Mouse (Mus musculus): Measurements from ENCODE around the gene Tspan18.

Tspan18 gene

DNA sequence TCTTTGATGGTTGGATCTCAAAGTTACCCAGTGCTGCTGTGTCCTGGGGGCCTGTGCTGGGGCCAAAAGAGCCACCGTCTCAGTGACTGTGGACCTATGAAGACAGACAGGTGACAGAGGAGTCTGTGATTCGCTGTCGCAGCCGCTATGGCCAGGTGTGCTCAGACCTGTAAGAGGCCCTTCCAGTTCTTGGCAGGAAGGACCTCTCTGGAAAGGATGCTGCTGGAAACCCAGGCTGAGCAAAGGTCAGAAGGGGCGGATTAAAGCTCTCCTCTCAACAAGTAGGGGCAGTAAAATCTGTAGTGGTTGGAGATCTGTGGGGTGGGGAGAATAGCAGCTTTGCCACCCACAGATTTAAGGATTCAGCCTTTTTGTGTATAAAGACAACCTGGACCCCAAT lies 154.7 kb downstream of the Tspan18 start:
- DNase-seq = no peak

DNA sequence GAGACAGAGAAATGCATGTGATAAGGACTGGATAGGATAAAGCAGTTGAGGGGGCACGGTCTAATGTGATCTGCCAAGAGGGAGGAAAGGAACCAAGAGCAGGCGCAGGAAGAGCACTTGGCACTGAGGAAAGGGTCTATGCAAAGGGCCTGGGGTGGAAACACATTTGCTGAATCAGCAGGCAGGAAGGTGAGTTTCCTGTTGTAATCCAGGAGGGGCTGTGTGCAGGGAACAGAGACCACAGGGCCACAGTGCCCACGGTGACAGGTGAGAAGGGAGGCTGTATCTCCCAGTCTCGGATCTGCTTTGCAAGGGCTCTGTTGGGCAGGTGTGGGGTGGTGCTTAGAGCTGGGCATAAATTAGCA lies 156.0 kb downstream of the Tspan18 start:
- no peak for DNase-seq

DNA sequence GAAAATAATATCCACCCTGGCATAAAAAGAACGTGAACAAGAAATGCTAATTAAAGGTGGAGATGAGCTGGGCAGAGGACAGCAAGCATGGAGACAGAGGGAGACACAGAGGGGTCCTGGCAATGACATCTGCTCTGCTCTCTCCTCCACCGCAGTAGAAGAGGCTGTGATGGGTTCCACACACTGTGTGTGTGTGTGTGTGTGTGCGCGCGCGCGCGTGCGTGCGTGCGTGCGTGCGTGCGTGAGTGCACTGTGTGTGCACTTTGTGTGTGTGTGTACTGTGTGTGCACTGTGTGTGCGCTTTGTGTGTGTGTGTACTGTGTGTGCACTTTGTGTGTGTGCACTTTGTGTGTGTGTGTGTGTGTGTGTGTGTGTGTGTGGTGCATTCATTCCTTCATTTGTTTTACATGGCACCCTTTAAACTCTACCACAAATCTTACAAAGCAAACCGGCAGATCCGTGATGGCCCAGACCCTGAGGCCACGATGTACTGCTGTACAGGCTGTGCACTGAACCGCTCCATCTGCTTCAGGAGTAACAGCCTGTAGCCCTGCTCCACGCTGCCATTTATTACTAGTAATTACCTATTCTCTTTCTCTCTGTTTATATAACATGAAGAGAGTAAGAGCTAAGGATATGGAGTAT lies 156.5 kb downstream of the Tspan18 start:
- no peak for DNase-seq

DNA sequence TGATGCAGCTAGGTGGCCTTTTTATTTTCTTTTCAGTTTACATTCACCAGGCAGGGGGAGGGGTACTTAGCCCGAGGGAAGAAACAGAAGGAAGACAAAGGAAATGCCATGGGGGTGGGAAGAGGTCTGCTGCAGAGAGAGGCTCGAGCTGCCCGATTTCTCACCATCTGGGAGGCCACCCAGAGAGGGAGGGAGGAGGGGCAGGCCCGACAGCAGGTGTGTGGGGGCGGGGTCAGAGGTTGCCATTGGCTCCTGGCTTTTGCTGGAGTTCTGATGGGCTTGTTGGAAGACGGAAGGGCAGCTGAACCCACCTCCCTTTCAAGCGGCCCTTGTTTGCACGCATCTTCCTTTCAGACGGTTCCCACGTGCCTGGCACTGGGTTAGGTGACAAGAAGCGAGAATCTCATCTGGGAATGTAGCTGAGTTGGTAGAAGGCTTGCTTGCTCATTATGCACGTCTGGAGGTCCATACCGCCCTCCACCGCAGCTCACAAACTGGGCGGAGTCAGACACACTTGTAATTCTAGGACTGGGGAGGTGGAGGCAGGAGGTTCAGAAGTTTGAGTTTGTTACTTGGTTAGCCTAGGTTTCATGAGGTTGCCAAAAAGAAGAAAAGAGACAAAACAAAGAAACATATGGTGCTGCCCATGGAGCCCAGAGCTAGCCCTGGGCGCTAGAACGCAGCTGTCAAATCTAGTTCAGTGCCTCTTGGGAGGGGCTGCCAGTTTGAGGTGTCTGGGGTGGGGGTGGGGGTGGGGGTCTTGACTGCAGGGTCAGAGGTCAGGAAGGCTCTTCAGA lies 157.2 kb downstream of the Tspan18 start:
- DNase-seq = peak; percentile 51

DNA sequence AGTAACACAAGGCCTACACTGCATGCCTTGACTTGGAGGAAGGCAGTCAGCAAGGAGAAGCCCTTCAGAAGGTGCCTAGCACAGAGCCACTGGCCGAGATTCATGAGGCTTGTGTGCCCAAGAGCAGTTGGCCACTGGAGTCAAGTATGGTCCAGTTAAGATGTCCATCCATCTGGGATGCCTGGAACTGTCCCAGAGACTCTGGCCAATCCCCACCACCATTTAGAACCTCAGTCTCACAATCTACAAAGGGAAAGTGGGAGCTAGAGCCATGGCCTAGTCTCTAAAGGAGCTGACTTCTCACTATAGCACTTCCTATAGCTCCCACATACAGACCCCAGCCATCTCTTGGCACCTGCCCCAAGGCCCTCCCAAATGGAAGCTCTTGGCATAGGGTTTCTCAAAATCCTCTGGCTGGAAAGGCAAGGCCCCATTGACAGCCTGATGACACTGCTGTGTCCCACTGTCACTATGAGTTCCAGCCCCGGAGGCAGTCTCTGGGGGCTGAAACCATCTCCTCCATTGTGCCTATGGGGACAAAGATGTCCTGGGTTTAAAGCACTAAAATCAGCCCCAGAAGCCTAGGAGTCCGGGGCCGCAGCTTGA lies 158.0 kb downstream of the Tspan18 start:
- no peak for DNase-seq

DNA sequence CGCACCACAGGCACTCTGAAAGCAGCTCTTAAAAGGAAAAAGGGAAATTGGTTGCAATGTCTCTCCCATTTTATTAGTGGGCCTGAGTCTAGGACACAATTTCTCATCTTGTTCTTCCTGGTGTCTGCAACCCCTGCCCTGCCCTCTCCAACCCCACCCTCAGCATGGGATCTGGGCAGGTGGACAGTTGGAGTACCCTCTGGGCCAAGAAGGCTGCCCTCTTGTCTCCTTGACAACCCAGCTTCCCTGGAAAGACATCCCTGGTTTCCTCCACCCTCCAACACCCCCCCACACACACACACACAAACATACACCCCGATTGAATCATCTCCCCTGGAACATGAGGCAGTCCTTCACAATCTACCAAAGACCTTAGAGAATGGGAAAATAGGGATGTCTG lies 158.6 kb downstream of the Tspan18 start:
- no peak for DNase-seq

DNA sequence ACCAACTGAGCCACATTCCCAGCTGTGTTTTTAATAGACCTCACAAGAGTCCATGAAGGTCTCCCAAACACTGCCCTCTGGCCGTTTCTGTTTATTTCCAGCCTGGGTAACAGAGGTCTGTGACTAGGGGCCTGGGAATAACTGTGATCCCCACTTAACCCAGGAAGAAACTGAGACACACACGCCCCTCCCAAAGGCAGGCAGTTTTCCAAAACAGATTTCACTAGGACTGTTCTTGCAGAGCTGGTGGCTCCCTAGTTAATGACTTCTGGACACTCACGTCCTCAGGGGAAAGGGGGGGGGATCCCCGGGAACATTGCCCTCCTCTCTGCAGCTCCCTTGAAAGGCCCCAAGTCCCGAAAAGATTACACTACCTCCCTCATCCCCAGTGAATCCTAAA lies 159.0 kb downstream of the Tspan18 start:
- peak; percentile 63 for DNase-seq

DNA sequence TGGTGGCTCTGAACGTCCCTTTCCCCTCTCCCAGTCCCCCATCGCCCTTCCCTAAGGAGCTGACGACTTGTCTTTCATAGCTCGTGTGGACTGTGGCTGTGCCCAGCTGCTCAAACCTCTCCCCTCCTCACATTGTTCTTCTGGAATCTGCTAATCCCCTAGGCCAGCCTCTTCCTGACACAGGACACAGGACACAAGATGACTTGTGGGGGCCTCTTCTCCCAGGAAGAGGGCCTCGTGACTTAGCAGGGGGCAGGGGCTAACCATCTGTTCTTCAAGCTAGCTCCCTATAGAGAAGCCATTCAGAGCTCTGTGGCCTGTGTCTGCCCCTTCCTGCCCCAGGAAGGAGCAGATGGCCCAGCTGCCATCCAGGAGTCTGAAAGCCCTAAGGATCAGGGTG lies 160.1 kb downstream of the Tspan18 start:
- DNase-seq = no peak

DNA sequence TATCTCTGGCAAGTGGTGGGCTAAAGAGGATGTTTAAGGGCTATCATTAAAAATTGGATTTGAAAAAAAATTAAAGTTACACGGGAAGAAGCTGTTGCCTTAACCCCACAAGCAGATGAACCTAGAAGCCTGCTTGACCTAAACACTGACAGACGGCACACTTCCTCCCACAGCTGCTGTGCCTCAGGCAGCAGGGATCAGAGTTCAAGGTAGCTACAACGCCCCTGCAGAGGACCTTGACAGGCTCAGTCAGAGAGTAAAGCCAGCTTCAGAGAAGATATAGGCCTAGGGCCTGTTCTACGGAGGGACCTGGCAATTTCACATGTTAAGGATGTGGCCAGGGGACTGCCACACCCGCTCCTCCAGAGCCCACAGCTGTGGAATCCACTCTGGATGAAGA lies 161.8 kb downstream of the Tspan18 start:
- no peak for DNase-seq

DNA sequence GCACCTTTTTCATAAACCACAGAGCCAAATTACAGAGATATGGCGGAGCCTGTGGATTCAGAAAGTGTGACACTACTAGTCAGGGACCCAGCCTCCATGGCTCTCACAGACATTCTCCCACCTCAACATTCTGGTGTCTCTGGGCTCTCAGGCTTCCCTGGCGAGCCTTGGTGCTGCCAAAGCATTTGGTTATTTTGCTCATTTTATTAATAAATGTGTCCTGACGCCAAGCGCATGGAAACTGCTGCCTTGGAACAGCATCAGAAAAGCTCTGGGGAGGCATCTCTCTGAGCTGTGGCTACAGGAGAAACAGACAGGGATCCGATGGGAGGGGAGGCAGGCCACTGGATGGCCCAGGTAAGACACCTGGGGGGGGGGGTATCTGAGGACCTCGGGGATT lies 162.4 kb downstream of the Tspan18 start:
- no peak for DNase-seq

DNA sequence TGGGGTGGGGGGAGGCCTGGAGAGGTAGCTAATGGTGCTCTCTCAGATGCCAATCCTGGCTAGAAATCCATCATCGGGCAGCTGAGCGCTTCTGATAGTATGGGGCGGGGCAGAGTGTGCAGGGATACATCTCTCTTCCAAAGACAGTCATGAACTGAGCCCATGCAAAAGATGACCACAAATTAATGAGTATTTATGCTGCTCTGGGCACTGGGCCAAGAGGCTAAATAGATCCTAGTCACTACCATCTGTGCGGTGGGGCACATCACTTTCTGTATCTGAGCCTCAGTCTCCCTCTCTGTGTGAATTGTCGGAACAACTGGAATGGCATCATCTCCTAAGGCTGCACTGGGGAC lies 163.5 kb downstream of the Tspan18 start:
- peak; percentile 36 for DNase-seq

DNA sequence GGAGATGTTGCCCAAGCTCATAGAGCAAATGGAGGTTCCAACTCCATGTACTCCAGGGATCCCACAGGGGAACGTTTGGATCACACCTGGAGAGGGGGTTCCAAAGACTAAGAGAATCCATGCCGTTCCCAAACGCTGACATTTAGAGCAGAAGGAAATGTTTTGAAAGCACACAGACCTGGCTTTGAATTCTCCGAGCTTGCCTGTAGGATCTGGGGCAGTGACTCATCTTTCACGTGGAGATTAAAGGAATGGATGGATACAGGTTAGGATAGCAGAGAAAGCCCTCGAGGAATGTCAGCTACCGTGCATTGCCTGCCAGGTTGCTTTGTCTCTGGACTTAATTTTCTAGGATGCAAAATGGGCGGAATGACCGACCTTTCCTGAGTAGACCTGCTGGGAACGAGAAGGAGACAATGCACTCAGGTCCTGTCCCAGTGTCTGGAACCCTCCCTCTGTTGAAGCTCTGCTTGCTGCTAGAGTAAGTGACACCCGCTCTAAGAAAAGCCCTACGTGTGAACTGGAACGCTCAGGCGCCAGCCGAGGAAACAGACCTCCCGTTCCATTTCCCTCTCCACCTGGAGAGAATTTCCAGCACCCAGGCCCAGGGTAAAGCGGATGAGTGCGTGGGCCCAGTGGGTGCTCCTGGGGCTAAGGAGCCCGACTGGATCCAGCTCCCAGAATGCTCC lies 164.0 kb downstream of the Tspan18 start:
- no peak for DNase-seq

DNA sequence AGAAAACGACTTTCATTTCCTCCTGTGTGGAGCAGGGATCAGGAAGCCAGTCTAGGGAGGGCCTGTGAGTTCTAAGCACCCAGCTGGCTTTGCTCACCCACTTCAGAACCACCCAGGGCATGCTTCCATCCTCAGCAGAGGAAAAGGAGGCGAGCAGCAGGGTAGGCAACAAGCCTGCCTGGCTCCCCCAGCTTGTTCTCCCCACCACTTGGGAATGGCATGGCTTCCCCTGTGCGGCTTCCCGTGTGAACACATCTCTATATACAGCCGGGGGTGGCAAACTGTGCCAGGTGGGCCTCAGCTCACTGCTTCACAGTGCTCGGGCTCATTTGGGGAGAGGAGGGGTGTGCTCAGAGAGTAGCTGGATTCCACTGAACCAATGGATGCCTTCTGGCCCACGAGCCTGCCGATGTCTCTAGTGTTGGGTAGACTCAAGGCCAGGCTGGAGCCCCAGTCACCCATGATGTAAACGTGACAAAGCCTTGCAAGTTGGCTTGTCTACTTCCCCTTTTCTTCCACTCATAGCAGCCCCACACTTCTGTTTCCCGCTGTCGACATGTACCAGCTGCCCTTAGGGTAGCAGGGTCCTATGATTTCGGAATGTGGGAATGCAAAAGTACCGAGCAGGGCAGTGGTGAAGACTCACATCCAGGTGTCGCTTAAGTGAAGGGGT lies 167.4 kb downstream of the Tspan18 start:
- no peak for DNase-seq

DNA sequence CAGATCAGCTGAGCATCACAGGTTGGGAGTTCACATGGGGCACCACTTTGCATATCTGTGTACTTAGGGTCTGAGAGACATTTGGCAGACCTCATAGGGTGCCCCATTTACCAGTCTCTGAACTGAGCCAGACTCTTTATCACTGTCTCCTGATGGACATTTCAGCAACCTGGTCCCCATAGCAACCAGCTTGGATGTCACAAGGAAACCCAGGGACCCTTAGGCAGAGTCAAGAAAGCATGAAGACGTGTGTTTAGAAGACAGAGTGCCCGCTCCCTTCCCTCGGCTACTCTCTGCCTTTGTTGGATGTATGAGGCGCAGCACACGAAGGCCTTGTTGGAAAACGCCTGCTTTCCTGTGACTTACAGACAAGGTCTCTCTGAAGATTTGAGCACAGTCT lies 168.0 kb downstream of the Tspan18 start:
- no peak for DNase-seq

DNA sequence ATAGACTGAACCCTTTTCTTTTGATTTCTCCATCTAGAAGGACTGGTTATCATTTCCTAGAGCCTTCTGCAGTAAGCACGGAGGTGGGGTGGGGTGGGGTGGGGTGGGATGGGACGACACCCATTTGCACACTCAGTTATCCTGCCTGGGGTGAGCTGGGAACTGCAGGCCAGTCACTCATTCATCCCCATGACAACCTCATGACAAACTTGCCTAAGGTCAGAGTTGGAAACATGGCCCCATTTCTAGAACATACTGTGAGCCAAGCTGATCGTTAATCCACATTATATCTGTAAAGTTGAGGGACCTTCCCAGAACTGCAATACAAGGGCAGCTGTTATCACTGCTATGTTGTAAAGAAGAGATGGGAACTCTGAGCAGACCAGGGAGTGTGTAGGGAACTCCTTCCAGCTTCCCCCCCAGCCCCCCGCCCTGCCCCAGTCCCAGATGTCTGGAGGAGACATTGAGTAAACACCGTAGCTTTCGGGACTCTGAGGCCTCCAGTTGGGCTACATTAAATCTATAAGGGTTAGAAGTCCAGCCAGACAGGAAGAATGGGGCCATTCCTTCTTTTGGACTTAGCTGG lies 170.5 kb downstream of the Tspan18 start:
- no peak for DNase-seq

DNA sequence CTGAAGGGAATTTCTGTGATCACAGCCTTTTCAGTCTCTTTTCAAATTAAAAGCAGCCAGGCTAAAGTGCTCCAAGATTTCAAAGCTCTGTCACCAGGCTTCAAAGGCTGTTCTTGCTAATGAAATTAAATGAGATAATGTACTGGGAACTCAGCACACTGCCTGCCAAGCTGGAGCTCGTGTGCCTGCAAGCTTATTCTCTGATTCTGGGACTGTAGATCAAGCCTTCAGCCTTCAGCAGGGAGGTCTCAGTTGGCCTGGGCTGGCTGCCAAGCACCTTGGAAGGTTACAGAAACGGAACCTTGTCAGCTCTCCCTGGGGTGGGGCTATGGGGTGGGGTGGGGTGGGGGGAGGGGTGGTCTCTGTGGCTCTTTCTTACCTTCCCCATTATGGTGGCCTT lies 171.0 kb downstream of the Tspan18 start:
- DNase-seq = peak; percentile 66

DNA sequence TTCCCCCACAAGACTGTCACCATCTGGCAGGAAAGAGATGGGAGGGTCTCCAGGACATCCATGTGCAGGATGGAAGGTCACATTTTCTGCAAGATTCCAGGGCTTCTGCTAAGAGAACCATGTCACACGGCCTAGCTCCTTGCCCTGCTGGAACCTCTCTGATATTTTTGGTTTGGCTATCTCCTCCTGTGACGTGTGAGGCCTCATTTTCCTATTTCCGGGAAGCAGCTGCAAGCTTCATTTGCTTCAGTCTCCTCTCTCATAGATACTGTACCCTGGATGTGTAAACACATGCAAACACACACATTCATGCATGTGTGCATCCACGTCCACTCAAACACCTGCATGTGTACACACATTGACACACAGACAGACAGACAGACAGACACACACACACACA lies 171.5 kb downstream of the Tspan18 start:
- peak; percentile 34 for DNase-seq

DNA sequence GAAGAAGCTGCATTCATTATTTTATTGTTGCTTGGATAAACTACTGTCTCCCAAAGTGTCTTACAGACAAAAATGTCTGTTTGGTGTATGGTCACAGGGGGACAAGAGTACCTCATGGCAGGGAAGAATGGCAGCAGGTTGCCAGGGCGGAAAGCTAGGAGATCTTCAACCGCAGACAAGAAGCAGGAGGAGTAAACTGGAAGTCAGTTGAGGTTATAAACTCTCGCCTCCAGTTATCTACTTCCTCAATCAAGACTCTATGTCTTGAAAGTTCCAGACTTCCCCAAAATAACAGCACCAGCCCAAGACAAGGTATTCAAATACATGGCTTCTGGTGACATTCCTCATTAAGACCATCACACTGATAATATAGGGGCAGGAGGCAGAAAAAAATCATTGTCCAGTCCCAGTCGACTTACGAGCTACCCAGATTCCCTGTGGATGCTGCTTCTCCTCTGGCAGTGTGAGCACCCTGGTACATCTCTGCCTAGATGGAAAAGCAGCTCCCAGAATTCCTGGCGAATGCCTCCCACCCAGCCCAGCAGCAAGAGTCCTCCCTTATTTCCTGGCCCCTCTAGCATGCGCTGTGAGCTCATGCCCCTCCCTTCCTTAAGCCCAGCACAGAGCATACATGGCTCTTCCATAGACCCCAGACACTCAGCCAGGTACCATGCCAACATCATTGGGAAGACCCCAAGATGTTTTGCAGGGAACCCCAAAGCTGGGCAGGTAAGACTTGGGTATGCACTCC lies 172.2 kb downstream of the Tspan18 start:
- no peak for DNase-seq

DNA sequence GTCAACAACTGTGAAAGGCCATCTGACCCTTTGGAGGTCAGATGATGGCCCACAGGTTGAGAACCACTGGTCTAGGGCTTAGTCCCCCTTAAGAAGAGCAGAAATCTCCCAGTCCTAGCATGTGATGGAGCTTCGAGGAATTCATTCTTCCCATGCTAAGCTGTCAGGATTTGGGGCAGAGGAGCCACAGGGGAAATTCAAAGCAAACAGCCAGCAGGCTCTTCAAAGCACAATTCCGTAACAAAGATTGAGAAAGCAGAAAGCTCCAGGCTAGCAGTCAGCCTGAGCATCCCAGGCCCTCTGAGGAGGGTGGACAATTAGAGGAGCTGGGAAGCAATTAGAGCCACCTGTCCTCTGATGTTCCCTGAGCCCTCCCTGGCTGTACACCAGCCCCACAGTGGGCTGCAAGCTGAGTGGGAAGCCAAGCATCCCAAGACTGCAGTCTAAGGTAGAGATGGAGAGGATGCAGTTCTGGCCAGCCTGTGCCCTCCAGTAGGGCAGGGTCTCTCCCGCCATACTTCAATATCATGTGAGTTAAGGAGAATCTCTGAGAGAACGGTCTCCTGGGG lies 173.8 kb downstream of the Tspan18 start:
- no peak for DNase-seq

DNA sequence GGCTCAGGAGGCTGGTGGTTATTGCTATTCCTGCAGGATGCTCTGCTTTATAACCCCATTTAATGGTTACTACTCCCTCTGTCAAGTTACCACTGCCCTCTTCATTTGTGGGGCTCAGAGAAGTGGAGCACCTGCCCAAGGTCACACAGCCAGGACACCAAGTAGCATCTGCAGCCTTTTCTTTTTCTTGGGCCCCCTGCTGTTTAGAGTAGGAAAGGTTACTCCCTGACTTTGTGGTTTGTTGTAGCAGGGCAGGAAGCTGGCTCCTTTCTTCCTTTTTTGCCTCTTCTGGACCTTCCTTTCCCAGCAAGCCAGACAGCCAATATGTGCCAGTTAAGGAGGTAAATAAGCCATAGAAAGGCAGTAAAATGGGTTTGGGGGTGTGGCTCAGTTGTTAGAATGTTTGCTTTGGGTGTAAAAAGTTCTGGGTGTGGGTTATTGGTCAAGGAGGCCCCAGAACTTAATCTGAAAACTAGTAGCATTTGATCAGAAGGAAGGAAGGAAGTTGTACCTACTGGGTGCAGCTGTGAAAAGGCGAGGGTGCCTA lies 179.7 kb downstream of the Tspan18 start:
- DNase-seq = no peak

DNA sequence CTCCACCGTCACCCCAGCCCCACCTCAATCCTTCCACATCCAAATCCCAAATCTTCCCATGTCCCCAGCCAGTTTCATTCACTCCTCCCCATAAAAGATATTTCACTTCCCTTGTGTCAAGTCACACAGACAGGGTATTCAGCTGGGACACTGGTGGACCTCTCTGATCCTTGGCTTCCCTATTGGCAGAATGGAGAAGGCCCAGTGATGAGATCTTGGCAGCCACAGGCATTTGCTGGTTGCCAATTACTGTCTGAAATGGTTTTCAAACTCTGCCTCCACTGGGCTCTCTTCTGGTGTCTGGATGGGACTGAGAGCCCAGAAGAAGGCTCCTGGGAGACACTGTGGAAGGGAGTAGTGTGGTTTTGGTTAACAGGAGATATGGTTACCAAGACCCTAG lies 180.5 kb downstream of the Tspan18 start:
- DNase-seq = no peak
